Mouse (Mus musculus) brown adipose tissue, adult 24 weeks (tissue): ENCODE measurements around the gene Csnk1g2. TPM values are rescaled to one million over a fixed set of nuclear protein-coding genes. Genes with fewer than 3 reads are reported as not detected.
"Not testable (repeated sequence)": the region's sequence is repeated elsewhere in the genome, so short reads cannot be mapped to it uniquely, and the experiment has no call there.

ENCODE experiments used
- H3K27ac ChIP-seq: fragments of 200-500 bp; replicated peaks from 2 replicates; pipeline ENCODE4 v1.5.1; 2012; ENCODE audit warnings: low read depth, mild to moderate bottlenecking, low read length
- H3K4me1 ChIP-seq: fragments of 200-500 bp; 2 replicates; pipeline ENCODE4 v1.6.1; 2012; ENCODE audit warnings: low read length, mixed read lengths; ENCODE audit not compliant: control insufficient read depth, insufficient read depth, insufficient read length
- H3K4me3 ChIP-seq: fragments of 200-500 bp; 2 replicates; pipeline ENCODE4 v1.5.1; 2012; ENCODE audit warnings: low read depth, mild to moderate bottlenecking, low read length, moderate library complexity; ENCODE audit not compliant: insufficient read depth
- polyA plus RNA-seq: library from polyadenylated mRNA; stranded (reverse); fragments of >200 nt; gene quantifications from 2 replicates; pipeline ENCODE4 v1.2.4, GENCODE M21; 2012; ENCODE audit not compliant: missing spikeins, insufficient read depth, insufficient read length

Csnk1g2 gene
- polyA plus RNA-seq, 1 experiment: 67.7 TPM

GRCm38 (mm10) chr10:80627685-80628084, 5.0 kb downstream of the Csnk1g2 start:
- Histone ChIP-seq H3K27ac (no peak overlapping the region), H3K4me1 (peaks cover 36% of the 10 kb centered on the region)

GRCm38 (mm10) chr10:80628925-80629324, 6.3 kb downstream of the Csnk1g2 start:
- H3K27ac ChIP-seq: no peak overlapping the region
- H3K4me1 ChIP-seq: peaks cover 36% of the 10 kb centered on the region
- H3K4me3 ChIP-seq: no peak overlapping the region

More at GRCm38 (mm10) chr10:80627685-80628084, 5.0 kb downstream of the Csnk1g2 start:
- no peak overlapping the region for H3K4me3 ChIP-seq

- no peak overlapping the region for H3K4me3 ChIP-seq
- peaks cover 2% of the 10 kb centered on the region; the same call in 1 of the 2 replicates for H3K4me1 ChIP-seq
- no peak overlapping the region for H3K27ac ChIP-seq
Observed at GRCm38 (mm10) chr10:80635345-80635744, 12.7 kb downstream of the Csnk1g2 start.

- H3K27ac ChIP-seq: no peak overlapping the region
- no peak overlapping the region for H3K4me3 ChIP-seq
- H3K4me1 ChIP-seq: no peaks in the 10 kb centered on the region
Observed at GRCm38 (mm10) chr10:80646936-80647335, 24.3 kb downstream of the Csnk1g2 start.

- not testable (repeated sequence) for H3K4me3 ChIP-seq, H3K4me1 ChIP-seq, H3K27ac ChIP-seq
Observed at GRCm38 (mm10) chr10:80649910-80650309, 27.3 kb downstream of the Csnk1g2 start.

GRCm38 (mm10) chr10:80650392-80650791, 27.8 kb downstream of the Csnk1g2 start:
- H3K4me1 ChIP-seq: peaks cover 4% of the 10 kb centered on the region; the same call in 1 of the 2 replicates
- no peak overlapping the region for H3K27ac ChIP-seq
- H3K4me3 ChIP-seq: no peak overlapping the region

GRCm38 (mm10) chr10:80653156-80653720, 30.6 kb downstream of the Csnk1g2 start:
- H3K27ac ChIP-seq: no peak overlapping the region
- H3K4me1 ChIP-seq: peaks cover 7% of the 10 kb centered on the region
- no peak overlapping the region for H3K4me3 ChIP-seq

- no peak overlapping the region for H3K4me3 ChIP-seq
- peaks cover 7% of the 10 kb centered on the region for H3K4me1 ChIP-seq
- H3K27ac ChIP-seq: no peak overlapping the region
Observed at GRCm38 (mm10) chr10:80654866-80655265, 32.2 kb downstream of the Csnk1g2 start.

GRCm38 (mm10) chr10:80655406-80656129, 32.9 kb downstream of the Csnk1g2 start:
- peaks cover 7% of the 10 kb centered on the region for H3K4me1 ChIP-seq
- H3K4me3 ChIP-seq: peak overlapping the region; percentile 71
- H3K27ac ChIP-seq: no peak overlapping the region

GRCm38 (mm10) chr10:80656130-80656862, 33.7 kb downstream of the Csnk1g2 start:
- H3K27ac ChIP-seq: peak overlapping the region; percentile 59
- peak overlapping the region; percentile 71 for H3K4me3 ChIP-seq
- peaks cover 7% of the 10 kb centered on the region for H3K4me1 ChIP-seq

- Histone ChIP-seq H3K27ac (peak within 1 kb of the TSS; percentile 59), H3K4me1 (peaks cover 7% of the 10 kb centered on the region)
Observed at GRCm38 (mm10) chr10:80656863-80657623, 34.4 kb downstream of the Csnk1g2 start, which contains the start of gene Btbd2. Gene Btbd2, minus strand, starts transcription at chr10:80657071.

GRCm38 (mm10) chr10:80658194-80658840, 35.7 kb downstream of the Csnk1g2 start:
- Histone ChIP-seq H3K4me1 (peaks cover 7% of the 10 kb centered on the region), H3K27ac (0 out of 2 replicates have a peak overlapping the region, but pooled peaks have one; percentile 2), H3K4me3 (no peak overlapping the region)

More at GRCm38 (mm10) chr10:80656863-80657623, 34.4 kb downstream of the Csnk1g2 start, which contains the start of gene Btbd2:
- peak within 1 kb of the TSS; percentile 71 for H3K4me3 ChIP-seq

- H3K4me1 ChIP-seq: peaks cover 7% of the 10 kb centered on the region
- no peak overlapping the region; the same call in 1 of the 2 replicates for H3K27ac ChIP-seq
- no peak overlapping the region for H3K4me3 ChIP-seq
Observed at GRCm38 (mm10) chr10:80658841-80659202, 36.2 kb downstream of the Csnk1g2 start.

GRCm38 (mm10) chr10:80659213-80659612, 36.6 kb downstream of the Csnk1g2 start:
- Histone ChIP-seq H3K4me1 (peaks cover 7% of the 10 kb centered on the region), H3K4me3 (no peak overlapping the region), H3K27ac (no peak overlapping the region; the same call in 1 of the 2 replicates)
